Mouse (Mus musculus) gastrocnemius, postnatal 25 days (tissue): ENCODE measurements around the gene Acvr2b. TPM values are rescaled to one million over a fixed set of nuclear protein-coding genes. Genes with fewer than 3 reads are reported as not detected.
A peak's percentile ranks its signal among the peaks of the same experiment; 100 is the strongest.

ENCODE experiments used
- DNase-seq: peaks from one replicate; pipeline ENCODE4 v3.0.0; 2022
- total RNA-seq, 2 experiments: library from RNA; stranded (reverse); gene quantifications; 1 replicate in 1 of 2; 2 replicates in 1 of 2; pipeline ENCODE4 v1.2.3; 2021

Acvr2b gene
- total RNA-seq, 2 experiments from 2014 or later, result 9.4 to 11.9 TPM

- DNase-seq, result peak; percentile 73
Measured at GRCm38 (mm10) chr9:119408898-119409664, 7.2 kb downstream of the Acvr2b start.

- no peak for DNase-seq
Measured at GRCm38 (mm10) chr9:119409864-119410263, 7.9 kb downstream of the Acvr2b start.

- DNase-seq, result no peak
Measured at GRCm38 (mm10) chr9:119418025-119418424, 16.1 kb downstream of the Acvr2b start.

GRCm38 (mm10) chr9:119419852-119420438 is 18.0 kb downstream of the Acvr2b start:
- no peak for DNase-seq

GRCm38 (mm10) chr9:119425217-119425975 is 23.5 kb downstream of the Acvr2b start:
- peak; percentile 78 for DNase-seq

- no peak for DNase-seq
Measured at GRCm38 (mm10) chr9:119425976-119426415, 24.1 kb downstream of the Acvr2b start.

GRCm38 (mm10) chr9:119426483-119426882 is 24.6 kb downstream of the Acvr2b start:
- DNase-seq, result no peak

- DNase-seq, result peak; percentile 71
Measured at GRCm38 (mm10) chr9:119430311-119430710, 28.4 kb downstream of the Acvr2b start.

- DNase-seq, result no peak
Measured at GRCm38 (mm10) chr9:119435855-119436254, 33.9 kb downstream of the Acvr2b start.

- DNase-seq, result no peak
Measured at GRCm38 (mm10) chr9:119438065-119438464, 36.1 kb downstream of the Acvr2b start.

GRCm38 (mm10) chr9:119438498-119439000 is 36.6 kb downstream of the Acvr2b start:
- DNase-seq, result peak; percentile 44

- DNase-seq, result peak; percentile 95
Measured at GRCm38 (mm10) chr9:119444738-119445429, 43.0 kb downstream of the Acvr2b start, which contains the start of gene Exog. Exog (plus strand) TSS chr9:119444943.

GRCm38 (mm10) chr9:119445737-119446136 is 43.8 kb downstream of the Acvr2b start:
- DNase-seq, result no peak

- DNase-seq, result no peak
Measured at GRCm38 (mm10) chr9:119455967-119456366, 54.0 kb downstream of the Acvr2b start.

GRCm38 (mm10) chr9:119457122-119457521 is 55.2 kb downstream of the Acvr2b start:
- no peak for DNase-seq

- DNase-seq, result no peak
Measured at GRCm38 (mm10) chr9:119460410-119460809, 58.5 kb downstream of the Acvr2b start.

- no peak for DNase-seq
Measured at GRCm38 (mm10) chr9:119465056-119465455, 63.1 kb downstream of the Acvr2b start.

- peak; percentile 71 for DNase-seq
Measured at GRCm38 (mm10) chr9:119465595-119465994, 63.7 kb downstream of the Acvr2b start.

- no peak for DNase-seq
Measured at GRCm38 (mm10) chr9:119469691-119470353, 67.9 kb downstream of the Acvr2b start.

GRCm38 (mm10) chr9:119472412-119472918 is 70.5 kb downstream of the Acvr2b start:
- DNase-seq, result no peak

GRCm38 (mm10) chr9:119473011-119473410 is 71.1 kb downstream of the Acvr2b start:
- DNase-seq, result no peak
